Mouse (Mus musculus): ENCODE data around the gene Cidec.

Cidec gene

GRCm38 (mm10) chr6:113384351-113384927 lies 51.1 kb downstream of the Cidec start:
- TF ChIP-seq CTCF (conservative IDR thresholded peaks at IDR 0.05; ENCODE audit: low read length) (no peak), POU5F1 (IDR thresholded peaks at IDR 0.05; ENCODE audit: borderline replicate concordance, low read length) (no peak), NANOG (IDR thresholded peaks at IDR 0.05; ENCODE audit: borderline replicate concordance, low read length) (no peak)
- Histone ChIP-seq H3K36me3 (ENCODE audit: insufficient read depth, low read length) (peaks cover 100% of the 10 kb centered on the region), H3K4me1 (replicated peaks; ENCODE audit: low read depth, low read length) (peaks cover 75% of the 10 kb centered on the region), H3K27me3 (ENCODE audit: insufficient read depth, low read length) (no peaks in the 10 kb centered on the region), H3K4me3 (replicated peaks; ENCODE audit: low read length) (no peak overlapping the region), H3K9me3 (ENCODE audit: low read length) (no peaks in the 10 kb centered on the region)

DNA sequence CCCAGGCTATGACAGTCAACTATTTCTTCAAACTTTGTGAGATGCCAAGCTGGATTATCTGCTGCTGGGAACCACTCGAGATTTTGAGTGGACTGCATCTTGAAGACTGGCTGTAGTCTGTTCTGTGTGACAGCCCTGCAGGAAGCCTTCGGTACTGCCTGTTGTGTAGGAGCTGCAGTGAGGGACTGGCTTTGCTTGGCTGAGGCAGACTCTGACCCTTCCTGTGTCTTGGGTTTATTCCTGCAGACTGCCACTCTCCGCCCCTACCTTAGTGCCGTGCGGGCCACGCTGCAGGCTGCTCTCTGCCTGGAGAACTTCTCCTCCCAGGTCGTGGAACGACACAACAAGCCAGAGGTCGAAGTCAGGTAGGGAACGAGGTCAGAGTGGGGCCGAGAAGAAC lies 55.1 kb downstream of the Cidec start:
- TF ChIP-seq CTCF (conservative IDR thresholded peaks at IDR 0.05; ENCODE audit: low read length) (0 out of 2 replicates have a peak, but pooled peaks have one; percentile 6), NANOG (IDR thresholded peaks at IDR 0.05; ENCODE audit: borderline replicate concordance, low read length) (no peak)
- H3K4me1 ChIP-seq (replicated peaks; ENCODE audit: low read depth, low read length), result peaks cover 69% of the 10 kb centered on the region
- 0 out of 2 replicates have a peak overlapping the region, but pooled peaks have one; percentile 5 for H3K4me3 ChIP-seq (replicated peaks; ENCODE audit: low read length)
- H3K27me3 ChIP-seq (ENCODE audit: insufficient read depth, low read length), result no peaks in the 10 kb centered on the region
- peaks cover 70% of the 10 kb centered on the region for H3K36me3 ChIP-seq (ENCODE audit: insufficient read depth, low read length)
- H3K9me3 ChIP-seq (ENCODE audit: low read length), result no peaks in the 10 kb centered on the region

GRCm38 (mm10) chr6:113379246-113379645 lies 56.3 kb downstream of the Cidec start:
- peaks cover 69% of the 10 kb centered on the region for H3K4me1 ChIP-seq (replicated peaks; ENCODE audit: low read depth, low read length)
- H3K36me3 ChIP-seq (ENCODE audit: insufficient read depth, low read length), result peaks cover 70% of the 10 kb centered on the region
- H3K4me3 ChIP-seq (replicated peaks; ENCODE audit: low read length), result peak overlapping the region; percentile 100
- H3K27me3 ChIP-seq (ENCODE audit: insufficient read depth, low read length), result no peaks in the 10 kb centered on the region
- no peaks in the 10 kb centered on the region for H3K9me3 ChIP-seq (ENCODE audit: low read length)
- TF ChIP-seq NANOG (IDR thresholded peaks at IDR 0.05; ENCODE audit: borderline replicate concordance, low read length) (no peak), POU5F1 (IDR thresholded peaks at IDR 0.05; ENCODE audit: borderline replicate concordance, low read length) (no peak), CTCF (conservative IDR thresholded peaks at IDR 0.05; ENCODE audit: low read length) (no peak)

- Histone ChIP-seq H3K36me3 (ENCODE audit: insufficient read depth, low read length) (peaks cover 70% of the 10 kb centered on the region), H3K9me3 (ENCODE audit: low read length) (no peaks in the 10 kb centered on the region), H3K4me3 (replicated peaks; ENCODE audit: low read length) (peak within 1 kb of the TSS; percentile 100), H3K27me3 (ENCODE audit: insufficient read depth, low read length) (no peaks in the 10 kb centered on the region), H3K4me1 (replicated peaks; ENCODE audit: low read depth, low read length) (peaks cover 63% of the 10 kb centered on the region)
- no peak for TF ChIP-seq CTCF (conservative IDR thresholded peaks at IDR 0.05; ENCODE audit: low read length)
- TF ChIP-seq POU5F1 (IDR thresholded peaks at IDR 0.05; ENCODE audit: borderline replicate concordance, low read length), result no peak
- no peak for TF ChIP-seq NANOG (IDR thresholded peaks at IDR 0.05; ENCODE audit: borderline replicate concordance, low read length)
These were observed 57.8 kb downstream of the Cidec start, which contains the start of the genes Tada3 and Arpc4 for GRCm38 (mm10) chr6:113377496-113378385. TSS of gene Tada3 (minus strand) at chr6:113377883. TSS of gene Arpc4 (plus strand) at chr6:113378115.

- Histone ChIP-seq H3K27me3 (ENCODE audit: insufficient read depth, low read length) (no peaks in the 10 kb centered on the region), H3K4me3 (replicated peaks; ENCODE audit: low read length) (peak overlapping the region; percentile 100), H3K36me3 (ENCODE audit: insufficient read depth, low read length) (peaks cover 70% of the 10 kb centered on the region), H3K9me3 (ENCODE audit: low read length) (no peaks in the 10 kb centered on the region), H3K4me1 (replicated peaks; ENCODE audit: low read depth, low read length) (peaks cover 62% of the 10 kb centered on the region)
- no peak for TF ChIP-seq NANOG (IDR thresholded peaks at IDR 0.05; ENCODE audit: borderline replicate concordance, low read length)
- no peak for TF ChIP-seq CTCF (conservative IDR thresholded peaks at IDR 0.05; ENCODE audit: low read length)
- TF ChIP-seq POU5F1 (IDR thresholded peaks at IDR 0.05; ENCODE audit: borderline replicate concordance, low read length), result no peak
These were observed 58.4 kb downstream of the Cidec start for GRCm38 (mm10) chr6:113377172-113377495.
